Mouse (Mus musculus) lung, embryonic 14.5 days (tissue): ENCODE results near the gene Pus7l. TPM values are rescaled to one million over a fixed set of nuclear protein-coding genes. Genes with fewer than 3 reads are reported as not detected.
A peak's percentile ranks its signal among the peaks of the same experiment; 100 is the strongest.

Source experiments
- ATAC-seq: fragments of 200-750 bp; cut with Nextera tagmentation; 2 replicates; pipeline ENCODE4 v1.8.0; 2017; ENCODE audit warnings: mild to moderate bottlenecking, moderate TSS enrichment, moderate library complexity; ENCODE audit not compliant: insufficient read depth
- DNase-seq: peaks from one replicate; pipeline ENCODE4 v3.0.0-alpha.2; 2015
- H3K27ac ChIP-seq: fragments of 300-500 bp; sonication (generic); 2 replicates; pipeline ENCODE4 v1.5.1; 2014; ENCODE audit warnings: low read depth, mild to moderate bottlenecking, moderate library complexity
- H3K27me3 ChIP-seq: fragments of 300-500 bp; sonication (generic); 2 replicates; pipeline ENCODE4 v1.6.1; 2014; ENCODE audit warnings: low read length, control low read depth; ENCODE audit not compliant: insufficient read depth
- H3K36me3 ChIP-seq: fragments of 300-500 bp; sonication (generic); 2 replicates; pipeline ENCODE4 v1.6.1; 2014; ENCODE audit warnings: control low read depth; ENCODE audit not compliant: insufficient read depth
- H3K4me1 ChIP-seq: fragments of 300-500 bp; sonication (generic); 2 replicates; pipeline ENCODE4 v1.6.1; 2014; ENCODE audit warnings: antibody characterized with exemption, control low read depth; ENCODE audit not compliant: insufficient read depth
- H3K4me2 ChIP-seq: fragments of 300-500 bp; sonication (generic); 2 replicates; pipeline ENCODE4 v1.6.1; 2014; ENCODE audit warnings: mild to moderate bottlenecking
- H3K4me3 ChIP-seq: fragments of 300-500 bp; sonication (generic); 2 replicates; pipeline ENCODE4 v1.5.1; 2014; ENCODE audit warnings: low read depth, low read length
- H3K9ac ChIP-seq: fragments of 300-500 bp; sonication (generic); 2 replicates; pipeline ENCODE4 v1.6.1; 2014
- H3K9me3 ChIP-seq: fragments of 300-500 bp; sonication (generic); 2 replicates; pipeline ENCODE4 v1.6.1; 2016; ENCODE audit warnings: low read depth, low read length, control low read depth
- CTCF ChIP-seq: IDR thresholded peaks from 2 replicates; pipeline ENCODE4 v1.5.1; 2016; ENCODE audit warnings: antibody characterized with exemption, low read depth
- WGBS: fragments of 180-500 bp; shearing (Covaris S2); extraction: QIAGEN DNeasy Blood & Tissue Kit; methylation state at CpG from one replicate; pipeline ENCODE4 v1.1.7; 2014; 5-methylcytosine and 5-hydroxymethylcytosine counted together
- polyA plus RNA-seq: library from polyadenylated mRNA; unstranded; fragments of >200 nt; fragmentation: Nextera tagmentation; extraction: Ambion mirVana; gene quantifications from 2 replicates; pipeline ENCODE4 v1.2.1, GENCODE M21; 2014

Gene Pus7l
- 9.5 and 10.5 TPM in 2 replicates for polyA plus RNA-seq

DNA sequence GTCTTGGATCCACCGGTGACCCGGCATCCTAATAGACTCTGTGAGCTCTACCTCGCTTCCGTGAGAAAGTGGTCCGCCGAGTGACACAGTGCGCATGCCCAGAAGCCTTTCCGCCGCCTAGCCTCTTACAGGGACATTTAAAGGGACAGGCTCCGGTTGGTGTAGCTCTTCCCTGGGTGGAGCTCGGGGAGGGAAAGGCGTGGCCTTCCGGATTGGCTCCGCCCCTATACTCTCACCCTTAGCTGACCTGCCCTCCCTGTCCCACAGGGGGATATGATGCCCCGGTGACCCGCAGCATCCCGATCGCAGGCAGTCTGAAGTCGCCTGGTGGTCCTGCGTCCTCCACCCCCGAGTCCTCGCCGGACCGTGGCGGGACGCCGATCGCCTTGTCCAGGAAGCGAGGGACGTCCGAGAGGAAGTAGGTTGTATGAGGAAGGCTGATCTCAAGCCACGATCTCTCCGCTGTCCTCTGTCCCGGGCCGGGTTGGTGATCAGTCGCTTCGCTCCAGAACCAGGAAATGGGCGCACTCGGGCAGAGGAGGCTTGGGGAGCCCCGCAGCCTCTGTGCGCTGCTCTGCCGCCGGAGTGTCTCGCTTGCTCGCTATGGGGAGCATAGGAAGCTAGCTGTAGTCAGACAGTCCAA is at the start of gene Pus7l, which contains the start of gene Irak4:
Pus7l (minus strand) TSS at position 139 of the 643 bp plus-strand sequence.
Irak4 (plus strand) TSS at position 235 of the 643 bp plus-strand sequence.
- H3K4me3 ChIP-seq = peak within 1 kb of the TSS; percentile 73
- WGBS = under 1% methylated on average over 45 of the region's 45 CpGs
- peak; percentile 19; the same call in 1 of the 2 replicates for TF ChIP-seq CTCF
- H3K9ac ChIP-seq = peak within 1 kb of the TSS; percentile 72
- peak; percentile 97 for DNase-seq
- no peaks in the 10 kb centered on the region for H3K36me3 ChIP-seq
- no peaks in the 10 kb centered on the region for H3K27me3 ChIP-seq
- peak within 1 kb of the TSS; percentile 83 for H3K4me2 ChIP-seq
- peak within 1 kb of the TSS; percentile 73; the same call in 1 of the 2 replicates for H3K27ac ChIP-seq
- no peaks in the 10 kb centered on the region for H3K4me1 ChIP-seq
- H3K9me3 ChIP-seq = no peaks in the 10 kb centered on the region
- ATAC-seq = peak; percentile 99

DNA sequence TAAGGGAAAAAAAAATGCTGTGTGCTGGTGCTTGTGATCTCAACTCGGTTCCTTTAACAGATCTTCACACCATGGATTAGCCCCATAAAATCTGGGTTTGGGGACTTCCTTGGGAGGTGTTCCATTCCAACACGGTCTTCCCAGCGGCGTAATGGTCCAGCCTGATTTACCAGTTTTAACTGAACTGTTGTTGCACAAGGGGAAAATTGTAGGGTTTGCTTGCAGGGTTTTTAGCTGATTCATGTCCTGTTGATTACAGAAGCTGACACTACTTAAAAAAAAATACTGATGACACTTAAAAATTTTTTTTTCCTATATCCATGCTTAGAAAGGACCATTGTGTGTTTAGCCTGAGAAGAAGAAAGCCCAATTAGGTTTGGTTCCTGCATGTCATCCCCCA is 48.0 kb upstream of the Pus7l start:
- H3K9me3 ChIP-seq = no peaks in the 10 kb centered on the region
- H3K4me1 ChIP-seq = no peaks in the 10 kb centered on the region
- ATAC-seq (no peak), DNase-seq (no peak)
- 83% methylated on average over 4 of the region's 4 CpGs for WGBS
- no peak overlapping the region for H3K9ac ChIP-seq
- no peak for TF ChIP-seq CTCF
- H3K27me3 ChIP-seq = no peaks in the 10 kb centered on the region
- no peak overlapping the region for H3K27ac ChIP-seq
- no peak overlapping the region for H3K4me2 ChIP-seq
- H3K4me3 ChIP-seq = no peak overlapping the region
- H3K36me3 ChIP-seq = peaks cover 4% of the 10 kb centered on the region; the same call in 1 of the 2 replicates

DNA sequence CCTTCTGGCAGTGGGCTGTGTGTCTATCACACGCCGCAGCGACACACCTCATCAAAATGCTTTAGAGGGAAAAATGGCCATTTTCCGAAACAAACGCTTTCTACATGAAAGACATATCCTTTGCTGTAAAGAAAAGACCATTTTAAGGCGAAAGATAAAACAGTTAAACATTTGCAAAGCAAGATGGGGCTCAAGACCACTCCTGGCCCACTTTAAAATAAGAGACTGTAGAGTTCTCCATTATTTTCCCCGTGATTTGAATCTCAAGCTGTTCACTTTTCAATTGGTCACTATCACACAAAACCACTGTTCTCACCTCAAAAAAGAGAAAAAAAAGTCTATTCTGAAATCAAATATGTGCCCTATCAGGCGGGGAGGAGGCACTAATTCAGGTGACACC is 46.7 kb upstream of the Pus7l start:
- peaks cover 16% of the 10 kb centered on the region for H3K36me3 ChIP-seq
- peak overlapping the region; percentile 58 for H3K4me2 ChIP-seq
- no peaks in the 10 kb centered on the region for H3K4me1 ChIP-seq
- H3K27ac ChIP-seq = no peak overlapping the region
- H3K27me3 ChIP-seq = no peaks in the 10 kb centered on the region
- no peak for TF ChIP-seq CTCF
- 10% methylated on average over 8 of the region's 8 CpGs for WGBS
- H3K4me3 ChIP-seq = peak overlapping the region; percentile 95
- DNase-seq (no peak), ATAC-seq (peak; percentile 36; the same call in 1 of the 2 replicates)
- no peaks in the 10 kb centered on the region for H3K9me3 ChIP-seq
- H3K9ac ChIP-seq = no peak overlapping the region; the same call in 1 of the 2 replicates

DNA sequence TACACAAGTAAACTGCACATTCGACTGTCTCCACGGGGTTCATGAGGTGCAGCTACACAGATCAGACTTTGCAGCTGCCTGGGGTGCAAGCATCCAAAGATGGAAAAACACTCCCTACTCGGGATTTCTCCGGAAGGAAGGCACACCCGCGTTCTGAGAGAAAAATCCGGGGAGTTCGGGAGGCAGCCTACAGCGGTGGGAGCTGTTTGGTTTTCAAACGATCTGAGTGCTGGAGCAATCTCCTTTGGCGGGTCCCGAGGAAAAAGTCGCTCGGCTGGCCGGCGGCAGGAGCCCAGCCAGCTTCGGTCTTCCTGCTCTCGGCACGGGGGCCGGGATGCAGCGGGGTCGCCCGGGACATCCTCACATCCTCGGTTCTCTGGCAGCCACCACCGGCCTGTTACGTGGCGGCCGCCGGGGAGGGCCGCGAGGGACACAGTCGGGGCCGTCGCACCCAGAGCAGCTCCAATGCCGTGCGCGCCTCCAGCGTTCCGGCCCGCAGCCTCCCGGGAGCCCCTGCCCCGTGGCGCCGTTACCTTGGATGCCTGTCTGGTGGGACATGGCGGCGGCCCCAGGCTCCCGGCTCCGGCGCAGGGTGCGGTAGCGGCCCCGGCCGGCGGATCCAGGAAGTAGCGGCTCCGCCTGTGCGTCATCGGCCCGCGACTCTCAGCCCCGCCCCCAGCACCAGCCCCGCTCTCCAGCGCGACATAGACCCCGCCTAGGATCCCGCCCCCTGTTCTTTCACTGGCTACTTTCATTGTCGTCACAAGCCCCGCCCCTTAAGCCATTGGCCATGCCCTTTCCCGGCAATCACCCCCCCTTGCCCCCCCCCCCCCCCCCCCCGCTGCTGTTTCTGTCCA is 46.1 kb upstream of the Pus7l start, which contains the start of gene Twf1:
Twf1 (minus strand) TSS at position 671 of the 857 bp plus-strand sequence.
- WGBS = under 1% methylated on average over 69 of the region's 70 CpGs
- H3K9me3 ChIP-seq = no peaks in the 10 kb centered on the region
- H3K27ac ChIP-seq = peak within 1 kb of the TSS; percentile 83
- DNase-seq (peak; percentile 99), ATAC-seq (peak; percentile 100)
- H3K9ac ChIP-seq = peak within 1 kb of the TSS; percentile 94
- H3K27me3 ChIP-seq = no peaks in the 10 kb centered on the region
- H3K4me2 ChIP-seq = peak within 1 kb of the TSS; percentile 72
- TF ChIP-seq CTCF = no peak
- no peaks in the 10 kb centered on the region for H3K4me1 ChIP-seq
- peaks cover 21% of the 10 kb centered on the region for H3K36me3 ChIP-seq
- H3K4me3 ChIP-seq = peak within 1 kb of the TSS; percentile 95

DNA sequence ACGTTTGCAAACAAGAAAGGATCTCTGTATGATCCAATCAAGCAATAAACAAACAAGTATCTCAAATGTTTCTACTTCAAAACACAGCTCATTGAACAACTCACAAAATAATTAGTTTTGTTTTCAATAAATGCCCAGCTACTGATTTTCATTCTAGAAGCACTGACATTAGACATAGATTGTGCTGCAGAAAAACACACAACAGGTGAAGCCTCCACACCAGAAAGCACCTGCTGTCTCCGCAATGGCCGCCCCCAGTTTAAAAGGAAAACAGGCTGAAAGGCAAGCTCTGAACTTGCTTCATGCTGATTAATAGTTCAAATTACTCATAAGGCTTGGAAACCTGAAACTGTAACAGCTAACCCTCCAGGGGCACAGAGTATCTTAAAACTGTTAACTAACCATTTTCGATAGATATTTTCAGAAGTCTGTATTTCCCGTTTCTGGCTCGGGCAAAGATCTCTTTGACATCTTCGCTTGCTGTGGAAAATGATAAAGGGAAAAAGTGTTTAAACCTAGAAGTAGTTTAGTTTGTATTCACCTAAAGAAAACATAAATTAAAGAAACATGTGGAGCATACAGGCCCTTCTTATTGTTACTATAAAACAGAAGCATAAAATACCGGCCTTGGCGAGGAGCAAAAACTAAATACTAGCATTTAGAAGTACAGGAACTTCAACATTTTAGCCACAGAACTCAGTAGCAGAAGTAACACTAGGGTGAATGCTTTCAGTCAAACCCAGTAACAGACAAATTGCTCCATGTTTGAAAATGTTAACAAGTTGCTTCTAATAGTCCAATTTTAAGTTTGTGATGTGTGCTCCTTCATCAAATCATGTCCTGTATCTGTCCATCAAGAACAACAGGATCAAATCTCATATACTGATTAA is 44.7 kb upstream of the Pus7l start:
- Histone ChIP-seq H3K36me3 (peaks cover 35% of the 10 kb centered on the region), H3K27me3 (no peaks in the 10 kb centered on the region), H3K4me1 (no peaks in the 10 kb centered on the region), H3K27ac (no peak overlapping the region), H3K4me2 (peak overlapping the region; percentile 72), H3K9ac (0 out of 2 replicates have a peak overlapping the region, but pooled peaks have one; percentile 2), H3K4me3 (peak overlapping the region; percentile 95), H3K9me3 (no peaks in the 10 kb centered on the region)
- no peak for TF ChIP-seq CTCF
- DNase-seq (no peak), ATAC-seq (no peak)
- WGBS = 83% methylated on average over 9 of the region's 9 CpGs

DNA sequence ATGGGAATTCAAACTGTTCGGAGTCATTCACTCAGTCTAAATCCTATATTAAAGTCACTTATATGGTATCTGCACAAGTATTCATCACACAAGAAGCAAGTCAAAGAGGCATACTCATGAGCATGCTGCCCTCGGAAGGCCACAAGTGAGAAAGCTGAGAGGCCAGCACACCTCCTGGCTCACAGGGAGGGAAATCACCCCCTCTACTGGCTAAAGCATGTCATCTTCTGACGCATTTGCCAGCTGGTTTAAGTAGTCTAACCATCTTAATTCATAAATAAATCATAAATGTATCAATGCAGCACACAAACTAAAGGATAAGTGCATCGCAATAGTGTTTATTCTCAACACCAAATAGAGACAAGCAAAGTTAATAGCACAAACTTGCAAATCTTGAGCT is 41.4 kb upstream of the Pus7l start:
- ATAC-seq (no peak), DNase-seq (no peak)
- Histone ChIP-seq H3K9ac (no peak overlapping the region), H3K27ac (no peak overlapping the region), H3K4me2 (no peak overlapping the region), H3K9me3 (no peaks in the 10 kb centered on the region), H3K4me3 (no peak overlapping the region), H3K4me1 (no peaks in the 10 kb centered on the region), H3K27me3 (no peaks in the 10 kb centered on the region), H3K36me3 (peaks cover 67% of the 10 kb centered on the region)
- 81% methylated on average over 4 of the region's 4 CpGs for WGBS
- TF ChIP-seq CTCF = 0 out of 2 replicates have a peak, but pooled peaks have one; percentile 13
